Mouse (Mus musculus): ENCODE measurements at regions not wholly inside any gene's neighbourhood (a gene's known extent, or its start where the extent isn't known, plus 50 kb on each side); places are given as distances from the start of the nearest gene placed in this dataset.

GRCm38 (mm10) chr7:145019137-145019536 is 79.4 kb upstream of the Ccnd1 start:
- no peak for TF ChIP-seq CTCF (conservative IDR thresholded peaks at IDR 0.05; ENCODE audit: insufficient read depth, insufficient read length, low read depth, low read length)
- TF ChIP-seq POLR2A (IDR thresholded peaks at IDR 0.05; ENCODE audit: low read depth, low read length): no peak
